Comparison of ENCODE assay signal across 13 mouse cellular contexts in genomic region chr13:107063115-107063807, GRCm38 (mm10). TPM values are rescaled to one million over a fixed set of nuclear protein-coding genes. Genes with fewer than 3 reads are reported as not detected.
A peak's percentile ranks its signal among the peaks of the same experiment; 100 is the strongest.
DNase-seq lines count a peak whose midpoint lies in the region; ATAC-seq lines count a peak whose summit lies in the region.
"Had no signal": no experiment of that assay in that cellular context is flagged by ENCODE, and none has a peak within 500 bp of the region (broad histone marks: within the 10 kb centered on the region; RNA-seq: fewer than 3 reads in every experiment).

No protein-coding gene starts in this region.

- peak overlapping the region; percentile 80 for H3K4me3 ChIP-seq in erythroblast, embryonic 14.5 days (replicated peaks)
- H3K4me3 ChIP-seq in midbrain, embryonic 10.5 days = no peak overlapping the region
- H3K4me3 ChIP-seq in hindbrain, embryonic 13.5 days = no peak overlapping the region
- H3K4me3 ChIP-seq: limb, embryonic 10.5 days had no signal

- no peak overlapping the region for H3K9ac ChIP-seq in hindbrain, embryonic 13.5 days
- H3K9ac ChIP-seq: forebrain, postnatal 0 days had no signal

- no peak overlapping the region for H3K27ac ChIP-seq in midbrain, embryonic 10.5 days (replicated peaks)
- no peak overlapping the region for H3K27ac ChIP-seq in hindbrain, embryonic 13.5 days
- H3K27ac ChIP-seq: limb, embryonic 10.5 days had no signal

- no peaks in the 10 kb centered on the region; the same call in 1 of the 2 replicates for H3K27me3 ChIP-seq in erythroblast, embryonic 14.5 days (ENCODE audit: control insufficient read depth)
- H3K27me3 ChIP-seq in midbrain, embryonic 10.5 days (ENCODE audit: low read depth, poor library complexity, severe bottlenecking) = no peaks in the 10 kb centered on the region
- no peaks in the 10 kb centered on the region for H3K27me3 ChIP-seq in hindbrain, embryonic 13.5 days

- peak; percentile 23; the same call in 1 of the 2 replicates for ATAC-seq in megakaryocyte, adult 5-6 weeks (ENCODE audit: poor library complexity, severe bottlenecking)
- no peak for ATAC-seq in hindbrain, embryonic 13.5 days (ENCODE audit: low FRiP score)
- ATAC-seq: forebrain, postnatal 0 days had no signal

- 86% methylated on average over 7 of the region's 7 CpGs for WGBS in midbrain, embryonic 10.5 days
- 79% methylated on average over 7 of the region's 7 CpGs for WGBS in hindbrain, embryonic 13.5 days

- DNase-seq in 416B (ENCODE audit: low read depth) (peak; percentile 95), MEL-GATA-1-ER (ENCODE audit: extremely low read depth, low read depth) (peak; percentile 76)
- no peak for DNase-seq in midbrain, embryonic 10.5 days (ENCODE audit: low spot score)
- DNase-seq in urinary bladder, postnatal 14 days (ENCODE audit: low spot score) = no peak
- DNase-seq in left cerebral cortex, adult 8-10 months (ENCODE audit: low spot score in 2 of 2) = no peak
- DNase-seq: forebrain, postnatal 0 days; heart, postnatal 14 days; kidney, postnatal 36 days had no signal

- H3K9me3 ChIP-seq in erythroblast, embryonic 14.5 days (ENCODE audit: control insufficient read depth, low read length) = no peaks in the 10 kb centered on the region
- no peaks in the 10 kb centered on the region for H3K9me3 ChIP-seq in midbrain, embryonic 10.5 days (replicated peaks)
- no peaks in the 10 kb centered on the region for H3K9me3 ChIP-seq in hindbrain, embryonic 13.5 days
- H3K9me3 ChIP-seq: limb, embryonic 10.5 days had no signal

- peaks cover 27% of the 10 kb centered on the region for H3K36me3 ChIP-seq in erythroblast, embryonic 14.5 days (ENCODE audit: control insufficient read depth)
- no peaks in the 10 kb centered on the region for H3K36me3 ChIP-seq in midbrain, embryonic 10.5 days
- no peaks in the 10 kb centered on the region for H3K36me3 ChIP-seq in hindbrain, embryonic 13.5 days
- H3K36me3 ChIP-seq: limb, embryonic 10.5 days had no signal

- H3K4me2 ChIP-seq in hindbrain, embryonic 13.5 days = no peak overlapping the region
- H3K4me2 ChIP-seq: midbrain, embryonic 11.5 days had no signal

- peaks cover 78% of the 10 kb centered on the region for H3K4me1 ChIP-seq in erythroblast, embryonic 14.5 days (ENCODE audit: control insufficient read depth)
- peaks cover 3% of the 10 kb centered on the region; the same call in 1 of the 2 replicates for H3K4me1 ChIP-seq in midbrain, embryonic 10.5 days
- peaks cover 3% of the 10 kb centered on the region; the same call in 1 of the 2 replicates for H3K4me1 ChIP-seq in hindbrain, embryonic 13.5 days (replicated peaks)
- H3K4me1 ChIP-seq: limb, embryonic 10.5 days had no signal

RNA-seq across cellular contexts. Expression of gene Kif2a, which starts 41.3 kb away (rescaled TPM):
- polyA plus RNA-seq in erythroblast, embryonic 14.5 days (2012) = 3.5 and 6.6 TPM in 2 replicates
- 49.5 and 80.4 TPM in 2 replicates for total RNA-seq in megakaryocyte, adult 5-6 weeks (2015)
- total RNA-seq in megakaryocyte, adult 5-6 weeks (2017) = 20.9 and 28.7 TPM in 2 replicates
- polyA plus RNA-seq in midbrain, embryonic 10.5 days (2016; fragmentation: Nextera tagmentation; extraction: Ambion mirVana) = 14.1 and 15.0 TPM in 2 replicates
- polyA plus RNA-seq in hindbrain, embryonic 13.5 days (2015; fragmentation: Nextera tagmentation; extraction: Ambion mirVana) = 42.5 and 45.9 TPM in 2 replicates
- total RNA-seq in left cerebral cortex, adult 8-10 months (2022) = 10 to 100 TPM; 77.4 to 94.3 (median 88.1) TPM

Comparison
In these comparisons a context has a peak if more than half of its experiments do, and no peak if none do; other contexts are left out.
1. DNase-seq: peak in 416B (single experiment) and MEL-GATA-1-ER (single experiment); none in midbrain, embryonic 10.5 days (single experiment), urinary bladder, postnatal 14 days (single experiment) and left cerebral cortex, adult 8-10 months (0 of 2).